Mouse (Mus musculus): ENCODE data around the gene Msh2. TPM values are rescaled to one million over a fixed set of nuclear protein-coding genes. Genes with fewer than 3 reads are reported as not detected.

Gene Msh2
- polyA plus RNA-seq, 1 experiment from 2014 or later = 57.9 TPM

- Histone ChIP-seq H3K4me2 (ENCODE audit: low read length) (no peak overlapping the region), H3K9ac (ENCODE audit: low read length) (no peak overlapping the region), H3K9me3 (ENCODE audit: control insufficient read depth, low read length) (no peaks in the 10 kb centered on the region), H3K27me3 (replicated peaks; ENCODE audit: control insufficient read depth, insufficient read depth, low read length) (no peaks in the 10 kb centered on the region), H3K4me3 (ENCODE audit: low read depth, low read length) (no peak overlapping the region), H3K4me1 (replicated peaks; ENCODE audit: control insufficient read depth, insufficient read depth, low read length) (no peaks in the 10 kb centered on the region), H3K27ac (ENCODE audit: low read depth) (no peak overlapping the region), H3K36me3 (ENCODE audit: control insufficient read depth, insufficient read depth, low read length) (no peaks in the 10 kb centered on the region)
- DNase-seq (ENCODE audit: low spot score) (no peak), ATAC-seq (replicated peaks; ENCODE audit: low FRiP score, low TSS enrichment, low read depth) (no peak)
- WGBS = 91% methylated on average over 11 of the region's 11 CpGs
These were observed 92.9 kb downstream of the Msh2 start for GRCm38 (mm10) chr17:87765031-87765430.

GRCm38 (mm10) chr17:87766888-87767287 lies 94.8 kb downstream of the Msh2 start:
- no peak overlapping the region for H3K27ac ChIP-seq (ENCODE audit: low read depth)
- H3K9ac ChIP-seq (ENCODE audit: low read length) = no peak overlapping the region
- H3K4me3 ChIP-seq (ENCODE audit: low read depth, low read length) = no peak overlapping the region
- H3K4me1 ChIP-seq (replicated peaks; ENCODE audit: control insufficient read depth, insufficient read depth, low read length) = no peaks in the 10 kb centered on the region
- no peaks in the 10 kb centered on the region for H3K36me3 ChIP-seq (ENCODE audit: control insufficient read depth, insufficient read depth, low read length)
- no peaks in the 10 kb centered on the region for H3K9me3 ChIP-seq (ENCODE audit: control insufficient read depth, low read length)
- no peak for ATAC-seq (replicated peaks; ENCODE audit: low FRiP score, low TSS enrichment, low read depth)
- no peak overlapping the region for H3K4me2 ChIP-seq (ENCODE audit: low read length)
- WGBS = 71% methylated on average over 6 of the region's 6 CpGs
- no peaks in the 10 kb centered on the region for H3K27me3 ChIP-seq (replicated peaks; ENCODE audit: control insufficient read depth, insufficient read depth, low read length)
- no peak for DNase-seq (ENCODE audit: low spot score)

- Histone ChIP-seq H3K9ac (ENCODE audit: low read length) (no peak overlapping the region), H3K9me3 (ENCODE audit: control insufficient read depth, low read length) (no peaks in the 10 kb centered on the region), H3K4me3 (ENCODE audit: low read depth, low read length) (no peak overlapping the region), H3K27me3 (replicated peaks; ENCODE audit: control insufficient read depth, insufficient read depth, low read length) (no peaks in the 10 kb centered on the region), H3K4me1 (replicated peaks; ENCODE audit: control insufficient read depth, insufficient read depth, low read length) (no peaks in the 10 kb centered on the region), H3K27ac (ENCODE audit: low read depth) (no peak overlapping the region), H3K4me2 (ENCODE audit: low read length) (no peak overlapping the region), H3K36me3 (ENCODE audit: control insufficient read depth, insufficient read depth, low read length) (no peaks in the 10 kb centered on the region)
- no peak for ATAC-seq (replicated peaks; ENCODE audit: low FRiP score, low TSS enrichment, low read depth)
- no peak for DNase-seq (ENCODE audit: low spot score)
- WGBS = 33% methylated on average over 5 of the region's 5 CpGs
These were observed 98.6 kb downstream of the Msh2 start for GRCm38 (mm10) chr17:87770766-87771165.

- no peak for ATAC-seq (replicated peaks; ENCODE audit: low FRiP score, low TSS enrichment, low read depth)
- Histone ChIP-seq H3K4me3 (ENCODE audit: low read depth, low read length) (no peak overlapping the region), H3K4me2 (ENCODE audit: low read length) (no peak overlapping the region), H3K9me3 (ENCODE audit: control insufficient read depth, low read length) (no peaks in the 10 kb centered on the region), H3K36me3 (ENCODE audit: control insufficient read depth, insufficient read depth, low read length) (no peaks in the 10 kb centered on the region), H3K4me1 (replicated peaks; ENCODE audit: control insufficient read depth, insufficient read depth, low read length) (no peaks in the 10 kb centered on the region), H3K27me3 (replicated peaks; ENCODE audit: control insufficient read depth, insufficient read depth, low read length) (no peaks in the 10 kb centered on the region), H3K9ac (ENCODE audit: low read length) (no peak overlapping the region), H3K27ac (ENCODE audit: low read depth) (no peak overlapping the region)
- no peak for DNase-seq (ENCODE audit: low spot score)
- 90% methylated on average over 3 of the region's 3 CpGs for WGBS
These were observed 101.0 kb downstream of the Msh2 start for GRCm38 (mm10) chr17:87773175-87773574.

Other genes starting within 250 kb of the Msh2 start
- not detected in 2 replicates for gene Stpg4, start 244.6 kb upstream of the Msh2 start, polyA plus RNA-seq (2014; fragmentation: Nextera tagmentation; extraction: Ambion mirVana)
- 1,068 and 1,168 TPM in 2 replicates for gene Calm2, start 225.4 kb upstream of the Msh2 start, polyA plus RNA-seq (2014; fragmentation: Nextera tagmentation; extraction: Ambion mirVana)
- 792 and 803 TPM in 2 replicates for gene Epcam, start 36.4 kb upstream of the Msh2 start, polyA plus RNA-seq (2014; fragmentation: Nextera tagmentation; extraction: Ambion mirVana)
- not detected in 2 replicates for gene Kcnk12, start 125.7 kb downstream of the Msh2 start, polyA plus RNA-seq (2014; fragmentation: Nextera tagmentation; extraction: Ambion mirVana)
- gene Rpl36-ps4, start 248.6 kb downstream of the Msh2 start, polyA plus RNA-seq (2014; fragmentation: Nextera tagmentation; extraction: Ambion mirVana) = not detected in 2 replicates

Measured in intestine, embryonic 14.5 days (tissue).